ENCODE assay signal across 20 mouse cellular contexts in genomic region chr5:18083789-18084188, GRCm38 (mm10).
DNase-seq lines count a peak whose midpoint lies in the region; TF ChIP-seq lines count a peak whose summit lies in the region.
"Had no signal": no experiment of that assay in that cellular context is flagged by ENCODE, and none has a peak within 500 bp of the region (broad histone marks: within the 10 kb centered on the region; RNA-seq: fewer than 3 reads in every experiment).

No protein-coding gene starts in this region.

- H3K27me3 ChIP-seq in ES-Bruce4 (ENCODE audit: control insufficient read depth, insufficient read depth, low read length, poor library complexity, severe bottlenecking), result no peaks in the 10 kb centered on the region
- H3K27me3 ChIP-seq: CH12.LX; embryonic facial prominence, embryonic 12.5 days; forebrain, embryonic 13.5 days; forebrain, embryonic 15.5 days had no signal

- TF ChIP-seq CTCF in ES-Bruce4 (IDR thresholded peaks at IDR 0.05; ENCODE audit: low read depth, low read length), result no peak

- H3K9me3 ChIP-seq in ES-Bruce4 (replicated peaks; ENCODE audit: control insufficient read depth, insufficient read depth, low read length, poor library complexity, severe bottlenecking) (peaks cover 17% of the 10 kb centered on the region), ES-E14 (ENCODE audit: control insufficient read depth, insufficient read depth, low read depth, low read length) (no peaks in the 10 kb centered on the region)
- H3K9me3 ChIP-seq: embryonic facial prominence, embryonic 10.5 days; embryonic facial prominence, embryonic 12.5 days; forebrain, embryonic 13.5 days; forebrain, embryonic 15.5 days had no signal

- no peak for TF ChIP-seq POLR2A in ES-Bruce4 (IDR thresholded peaks at IDR 0.05; ENCODE audit: insufficient read depth, low read length)

- H3K4me1 ChIP-seq in ES-Bruce4 (ENCODE audit: control insufficient read depth, insufficient read depth, low read length) (peaks cover 4% of the 10 kb centered on the region), ES-E14 (ENCODE audit: control insufficient read depth in 2 of 2, insufficient read depth in 2 of 2, low read length in 2 of 2, poor library complexity in 1 of 2) (peaks cover 2 to 4% of the 10 kb centered on the region in 2 experiments; a peak in 3 of 4 replicates)
- H3K4me1 ChIP-seq: embryonic facial prominence, embryonic 10.5 days; embryonic facial prominence, embryonic 12.5 days; forebrain, embryonic 13.5 days had no signal

- DNase-seq in ES-E14 (ENCODE audit: low read depth, low spot score) (peak; percentile 62), ZHBTc4 (ENCODE audit: low read depth, low spot score) (peak; percentile 68)
- DNase-seq in left cerebral cortex, adult 9 months (ENCODE audit: low spot score in 2 of 2), result no peak
- DNase-seq in Muller cell, postnatal 12 days (ENCODE audit: inconsistent ontology term), result no peak
- DNase-seq: adrenal gland, adult 8-10 months; adrenal gland, postnatal 14 days; adrenal gland, postnatal 36 days; B cell, adult 2 months; cerebellum, adult 11-12 months; cerebellum, adult 2 months; cerebellum, adult 9-10 months; cerebellum, postnatal 10 days; cerebellum, postnatal 25 days; forebrain, postnatal 0 days had no signal

- in situ Hi-C loops in ES-E14 (cut with MboI; ENCODE audit: low sequenced_read_pairs in 2 of 2, unreplicated experiment in 2 of 2), result loop anchor here in 1 of 2 experiments (25.0 kb wide), 1 partner anchor 354 kb away; no protein-coding TSS in a partner anchor

- H3K4me3 ChIP-seq in ES-Bruce4 (ENCODE audit: low read depth, low read length) (no peak overlapping the region), ES-E14 (ENCODE audit: insufficient read depth in 1 of 2, low read depth in 1 of 2, low read length in 2 of 2, poor library complexity in 1 of 2, severe bottlenecking in 1 of 2) (no peak overlapping the region)
- H3K4me3 ChIP-seq: embryonic facial prominence, embryonic 10.5 days; embryonic facial prominence, embryonic 12.5 days; forebrain, embryonic 13.5 days; forebrain, embryonic 15.5 days had no signal

- H3K9ac ChIP-seq in ES-Bruce4 (ENCODE audit: low read depth, poor library complexity, severe bottlenecking) (no peak overlapping the region), ES-E14 (ENCODE audit: insufficient read depth, low read depth, low read length, poor library complexity, severe bottlenecking) (no peak overlapping the region)
- H3K9ac ChIP-seq: embryonic facial prominence, embryonic 12.5 days; forebrain, embryonic 13.5 days; forebrain, embryonic 15.5 days; forebrain, postnatal 0 days had no signal

- H3K36me3 ChIP-seq in ES-Bruce4 (ENCODE audit: control insufficient read depth, insufficient read depth, low read length, poor library complexity, severe bottlenecking) (no peaks in the 10 kb centered on the region), ES-E14 (ENCODE audit: control insufficient read depth, insufficient read depth, low read length, poor library complexity, severe bottlenecking) (no peaks in the 10 kb centered on the region)
- H3K36me3 ChIP-seq: embryonic facial prominence, embryonic 10.5 days; embryonic facial prominence, embryonic 12.5 days; forebrain, embryonic 15.5 days had no signal

- H3K27ac ChIP-seq in ES-Bruce4 (ENCODE audit: insufficient read depth, low read length), result peak overlapping the region; percentile 92
- peak overlapping the region; percentile 20; the same call in 1 of the 2 replicates for H3K27ac ChIP-seq in ES-E14 (ENCODE audit: insufficient read depth, low read depth, low read length, poor library complexity, severe bottlenecking)
- H3K27ac ChIP-seq: embryonic facial prominence, embryonic 10.5 days; embryonic facial prominence, embryonic 12.5 days; forebrain, embryonic 13.5 days; forebrain, embryonic 15.5 days had no signal

- peak; percentile 61; the same call in 1 of the 2 replicates for TF ChIP-seq EP300 in ES-Bruce4 (IDR thresholded peaks at IDR 0.05; ENCODE audit: insufficient read depth, low read depth, low read length)

TF ChIP-seq in ES-E14, 5 proteins besides CTCF, POLR2A, EP300 and RAD21:
- no peak for TF ChIP-seq CHD2 (IDR thresholded peaks at IDR 0.05; ENCODE audit: low read depth, low read length)
- TF ChIP-seq ZC3H11A (IDR thresholded peaks at IDR 0.05; ENCODE audit: borderline replicate concordance, low read depth, low read length), result no peak
- TF ChIP-seq ZNF384 (IDR thresholded peaks at IDR 0.05; ENCODE audit: low read depth, low read length), result no peak
- no peak for TF ChIP-seq HCFC1 (IDR thresholded peaks at IDR 0.05; ENCODE audit: borderline replicate concordance, insufficient read depth, low read length)
- TF ChIP-seq MAFK (IDR thresholded peaks at IDR 0.05; ENCODE audit: insufficient read depth, low read depth, low read length), result no peak
TF ChIP-seq in ES-E14: peak in this region for 0.

Comparison
In these comparisons a context has a peak if more than half of its experiments do, and no peak if none do; other contexts are left out.
1. DNase-seq: peak in ES-E14 (single experiment) and ZHBTc4 (single experiment); none in left cerebral cortex, adult 9 months (0 of 2) and Muller cell, postnatal 12 days (single experiment).